Mouse (Mus musculus): ENCODE data around the gene Prr5. TPM values are rescaled to one million over a fixed set of nuclear protein-coding genes. Genes with fewer than 3 reads are reported as not detected.

Gene Prr5
- polyA plus RNA-seq, 1 experiment from 2014 or later = 27.8 TPM

GRCm38 (mm10) chr15:84700147-84700794 is 30.9 kb downstream of the Prr5 start:
- Histone ChIP-seq H3K9me3 (ENCODE audit: low read depth, low read length) (no peaks in the 10 kb centered on the region), H3K36me3 (ENCODE audit: insufficient read depth) (peaks cover 70% of the 10 kb centered on the region), H3K4me2 (no peak overlapping the region), H3K27me3 (ENCODE audit: insufficient read depth, low read length) (no peaks in the 10 kb centered on the region), H3K4me3 (ENCODE audit: low read depth, low read length) (no peak overlapping the region), H3K27ac (ENCODE audit: low read depth) (no peak overlapping the region), H3K4me1 (ENCODE audit: insufficient read depth) (no peaks in the 10 kb centered on the region), H3K9ac (no peak overlapping the region)
- WGBS = 50% methylated on average over 6 of the region's 6 CpGs
- TF ChIP-seq CTCF (IDR thresholded peaks at IDR 0.05; ENCODE audit: low read depth) = peak; percentile 92
- ATAC-seq (ENCODE audit: insufficient read depth) (peak; percentile 36; the same call in 1 of the 2 replicates), DNase-seq (peak; percentile 87)

DNA sequence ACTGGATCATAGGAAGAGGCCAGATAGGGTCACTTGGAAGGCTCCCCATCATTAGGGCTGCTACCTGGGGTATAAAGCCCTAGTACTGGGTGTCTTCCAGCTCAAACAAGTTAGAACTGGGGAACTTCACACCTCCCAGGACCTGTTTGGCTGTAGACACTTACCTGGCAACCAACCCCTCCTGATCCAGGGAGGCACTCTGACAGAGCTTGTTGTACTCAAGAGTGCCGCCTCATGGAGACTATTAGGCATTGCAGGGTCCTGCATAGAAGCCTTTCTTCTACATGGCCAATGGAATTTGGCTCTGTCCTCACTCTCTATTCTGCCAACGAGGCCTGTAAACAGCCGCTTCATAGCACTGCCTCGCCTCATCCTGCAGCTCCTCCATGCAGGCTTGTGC is 32.5 kb downstream of the Prr5 start:
- H3K9me3 ChIP-seq (ENCODE audit: low read depth, low read length) = no peaks in the 10 kb centered on the region
- no peaks in the 10 kb centered on the region for H3K4me1 ChIP-seq (ENCODE audit: insufficient read depth)
- H3K4me2 ChIP-seq = no peak overlapping the region
- H3K27me3 ChIP-seq (ENCODE audit: insufficient read depth, low read length) = no peaks in the 10 kb centered on the region
- ATAC-seq (ENCODE audit: insufficient read depth) = no peak
- peak; percentile 83 for DNase-seq
- H3K9ac ChIP-seq = no peak overlapping the region
- H3K27ac ChIP-seq (ENCODE audit: low read depth) = no peak overlapping the region
- WGBS = 29% methylated on average over 4 of the region's 4 CpGs
- peak; percentile 82 for TF ChIP-seq CTCF (IDR thresholded peaks at IDR 0.05; ENCODE audit: low read depth)
- no peak overlapping the region for H3K4me3 ChIP-seq (ENCODE audit: low read depth, low read length)
- peaks cover 61% of the 10 kb centered on the region for H3K36me3 ChIP-seq (ENCODE audit: insufficient read depth)

GRCm38 (mm10) chr15:84702391-84703345 is 33.2 kb downstream of the Prr5 start:
- H3K27me3 ChIP-seq (ENCODE audit: insufficient read depth, low read length) = no peaks in the 10 kb centered on the region
- DNase-seq (no peak), ATAC-seq (ENCODE audit: insufficient read depth) (no peak)
- H3K4me2 ChIP-seq = no peak overlapping the region
- no peak overlapping the region for H3K4me3 ChIP-seq (ENCODE audit: low read depth, low read length)
- H3K36me3 ChIP-seq (ENCODE audit: insufficient read depth) = peaks cover 53% of the 10 kb centered on the region
- WGBS = 85% methylated on average over 29 of the region's 29 CpGs
- TF ChIP-seq CTCF (IDR thresholded peaks at IDR 0.05; ENCODE audit: low read depth) = no peak
- H3K9ac ChIP-seq = no peak overlapping the region
- no peak overlapping the region for H3K27ac ChIP-seq (ENCODE audit: low read depth)
- no peaks in the 10 kb centered on the region for H3K4me1 ChIP-seq (ENCODE audit: insufficient read depth)
- H3K9me3 ChIP-seq (ENCODE audit: low read depth, low read length) = no peaks in the 10 kb centered on the region

GRCm38 (mm10) chr15:84703992-84704391 is 34.6 kb downstream of the Prr5 start:
- DNase-seq = no peak
- Histone ChIP-seq H3K4me3 (ENCODE audit: low read depth, low read length) (no peak overlapping the region), H3K27me3 (ENCODE audit: insufficient read depth, low read length) (no peaks in the 10 kb centered on the region), H3K9ac (no peak overlapping the region), H3K9me3 (ENCODE audit: low read depth, low read length) (no peaks in the 10 kb centered on the region), H3K36me3 (ENCODE audit: insufficient read depth) (peaks cover 43% of the 10 kb centered on the region), H3K4me1 (ENCODE audit: insufficient read depth) (no peaks in the 10 kb centered on the region), H3K4me2 (no peak overlapping the region), H3K27ac (ENCODE audit: low read depth) (no peak overlapping the region)
- no peak for TF ChIP-seq CTCF (IDR thresholded peaks at IDR 0.05; ENCODE audit: low read depth)
- WGBS = 84% methylated on average over 7 of the region's 7 CpGs
- no peak for ATAC-seq (ENCODE audit: insufficient read depth)

- Histone ChIP-seq H3K9ac (no peak overlapping the region), H3K4me1 (ENCODE audit: insufficient read depth) (no peaks in the 10 kb centered on the region), H3K27ac (ENCODE audit: low read depth) (no peak overlapping the region), H3K4me3 (ENCODE audit: low read depth, low read length) (no peak overlapping the region), H3K27me3 (ENCODE audit: insufficient read depth, low read length) (no peaks in the 10 kb centered on the region), H3K36me3 (ENCODE audit: insufficient read depth) (peaks cover 30% of the 10 kb centered on the region), H3K9me3 (ENCODE audit: low read depth, low read length) (no peaks in the 10 kb centered on the region), H3K4me2 (no peak overlapping the region)
- 77% methylated on average over 6 of the region's 6 CpGs for WGBS
- ATAC-seq (ENCODE audit: insufficient read depth) = no peak
- no peak for DNase-seq
- no peak for TF ChIP-seq CTCF (IDR thresholded peaks at IDR 0.05; ENCODE audit: low read depth)
These were observed 36.0 kb downstream of the Prr5 start for GRCm38 (mm10) chr15:84705351-84705901.

- TF ChIP-seq CTCF (IDR thresholded peaks at IDR 0.05; ENCODE audit: low read depth) = no peak
- no peak overlapping the region for H3K9ac ChIP-seq
- no peak overlapping the region for H3K4me3 ChIP-seq (ENCODE audit: low read depth, low read length)
- 55% methylated on average over 6 of the region's 6 CpGs for WGBS
- no peak overlapping the region for H3K4me2 ChIP-seq
- DNase-seq (no peak), ATAC-seq (ENCODE audit: insufficient read depth) (no peak)
- H3K4me1 ChIP-seq (ENCODE audit: insufficient read depth) = no peaks in the 10 kb centered on the region
- H3K27ac ChIP-seq (ENCODE audit: low read depth) = no peak overlapping the region
- no peaks in the 10 kb centered on the region for H3K27me3 ChIP-seq (ENCODE audit: insufficient read depth, low read length)
- H3K9me3 ChIP-seq (ENCODE audit: low read depth, low read length) = no peaks in the 10 kb centered on the region
- peaks cover 16% of the 10 kb centered on the region for H3K36me3 ChIP-seq (ENCODE audit: insufficient read depth)
These were observed 37.7 kb downstream of the Prr5 start for GRCm38 (mm10) chr15:84706983-84707619.
